9 mouse cellular contexts compared by ENCODE assay signal in the genomic region with DNA sequence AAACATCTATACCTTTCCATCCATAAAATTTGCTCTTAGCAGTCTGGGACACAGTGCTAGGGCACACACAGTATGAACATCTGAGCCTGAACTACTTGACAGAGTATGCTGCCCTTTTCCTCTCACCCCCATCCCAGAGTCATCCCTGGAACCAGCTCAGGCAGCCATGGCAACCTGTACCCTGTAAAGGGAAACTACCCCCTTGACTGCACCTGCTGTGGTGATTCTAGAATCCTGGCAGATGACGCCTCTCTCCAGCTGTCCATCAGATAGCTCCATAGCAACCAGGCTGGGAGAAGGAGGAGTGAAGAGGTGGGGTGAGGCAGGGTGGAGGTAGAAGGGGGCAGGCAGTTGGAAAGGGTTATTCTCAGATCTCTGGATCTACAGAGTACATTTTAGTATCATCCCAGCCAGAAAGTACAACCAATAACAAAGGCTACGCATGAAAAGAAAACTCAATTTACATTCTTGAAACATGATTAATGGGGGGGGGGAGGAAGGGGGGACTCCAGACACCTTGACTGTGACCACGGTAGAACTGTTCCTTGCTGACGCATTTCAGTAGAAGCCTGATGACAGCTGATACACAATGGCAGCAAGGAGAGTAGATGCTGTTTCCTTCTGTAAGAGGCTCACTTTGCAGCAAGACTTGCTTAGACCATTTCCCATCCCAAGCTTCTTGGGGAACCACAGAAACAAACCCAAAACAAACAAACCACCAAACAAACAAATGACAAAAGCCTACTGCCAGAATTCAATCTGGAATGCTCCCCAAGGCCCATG.
DNase-seq lines count a peak whose midpoint lies in the region; ATAC-seq and TF ChIP-seq lines count a peak whose summit lies in the region.
"Had no signal": no experiment of that assay in that cellular context is flagged by ENCODE, and none has a peak within 500 bp of the region (broad histone marks: within the 10 kb centered on the region; RNA-seq: fewer than 3 reads in every experiment).

No protein-coding gene starts in this region.

- no peak overlapping the region for H3K4me3 ChIP-seq in lung, embryonic 15.5 days
- H3K4me3 ChIP-seq in stomach, embryonic 15.5 days (replicated peaks), result no peak overlapping the region
- H3K4me3 ChIP-seq in heart, embryonic 12.5 days, result no peak overlapping the region
- H3K4me3 ChIP-seq in heart, embryonic 10.5 days, result no peak overlapping the region
- no peak overlapping the region for H3K4me3 ChIP-seq in kidney, adult 2 months (ENCODE audit: insufficient read depth, low read depth, low read length)

- H3K27me3 ChIP-seq in lung, embryonic 15.5 days, result no peaks in the 10 kb centered on the region
- H3K27me3 ChIP-seq in stomach, embryonic 15.5 days (replicated peaks), result no peaks in the 10 kb centered on the region
- H3K27me3 ChIP-seq in heart, embryonic 12.5 days (replicated peaks), result no peaks in the 10 kb centered on the region
- H3K27me3 ChIP-seq in heart, embryonic 10.5 days (ENCODE audit: insufficient read depth, poor library complexity, severe bottlenecking), result no peaks in the 10 kb centered on the region
- no peaks in the 10 kb centered on the region for H3K27me3 ChIP-seq in kidney, adult 2 months (replicated peaks; ENCODE audit: control insufficient read depth, insufficient read depth, low read length)

- H3K36me3 ChIP-seq in lung, embryonic 15.5 days, result no peaks in the 10 kb centered on the region
- H3K36me3 ChIP-seq in stomach, embryonic 15.5 days, result no peaks in the 10 kb centered on the region
- H3K36me3 ChIP-seq in heart, embryonic 12.5 days, result no peaks in the 10 kb centered on the region
- no peaks in the 10 kb centered on the region for H3K36me3 ChIP-seq in heart, embryonic 10.5 days
- no peaks in the 10 kb centered on the region for H3K36me3 ChIP-seq in kidney, adult 2 months (ENCODE audit: control insufficient read depth, insufficient read depth, low read length)

- H3K9me3 ChIP-seq in lung, embryonic 15.5 days, result no peaks in the 10 kb centered on the region
- H3K9me3 ChIP-seq in stomach, embryonic 15.5 days, result no peaks in the 10 kb centered on the region
- no peaks in the 10 kb centered on the region for H3K9me3 ChIP-seq in heart, embryonic 12.5 days (replicated peaks)
- no peaks in the 10 kb centered on the region for H3K9me3 ChIP-seq in heart, embryonic 10.5 days

- TF ChIP-seq CTCF in kidney, adult 2 months (conservative IDR thresholded peaks at IDR 0.05; ENCODE audit: insufficient read depth, insufficient read length, low read depth, low read length), result no peak

- H3K4me1 ChIP-seq in lung, embryonic 15.5 days, result no peaks in the 10 kb centered on the region
- H3K4me1 ChIP-seq in stomach, embryonic 15.5 days, result no peaks in the 10 kb centered on the region
- peaks cover 30% of the 10 kb centered on the region for H3K4me1 ChIP-seq in heart, embryonic 12.5 days (replicated peaks)
- H3K4me1 ChIP-seq in heart, embryonic 10.5 days, result peaks cover 48% of the 10 kb centered on the region
- no peaks in the 10 kb centered on the region for H3K4me1 ChIP-seq in kidney, adult 2 months (ENCODE audit: control insufficient read depth, insufficient read depth, low read length)

- no peak overlapping the region for H3K4me2 ChIP-seq in lung, embryonic 15.5 days
- no peak overlapping the region for H3K4me2 ChIP-seq in stomach, embryonic 15.5 days
- H3K4me2 ChIP-seq in heart, embryonic 12.5 days, result no peak overlapping the region

- intact Hi-C loops in left cerebral cortex, postnatal 14 days (cut with DNase I), result no loop called here

- no peak for DNase-seq in lung, postnatal 4 days
- DNase-seq in frontal cortex, adult 2 months (ENCODE audit: extremely low spot score in 1 of 2, low spot score in 1 of 2), result peak; percentile 7 to 40
- DNase-seq in left cerebral cortex, postnatal 14 days (ENCODE audit: low spot score in 2 of 2), result peak; percentile 26 to 51
- DNase-seq in heart, embryonic 10.5 days (ENCODE audit: low spot score), result no peak
- DNase-seq in kidney, adult 2 months, result no peak
- DNase-seq: lung, postnatal 14 days had no signal

- 0 out of 2 replicates have a peak, but pooled peaks have one; percentile 27 for ATAC-seq in lung, embryonic 15.5 days (ENCODE audit: borderline replicate concordance, extremely low read depth, low FRiP score, low TSS enrichment)
- ATAC-seq in stomach, embryonic 15.5 days (ENCODE audit: insufficient read depth, low FRiP score, low read depth), result peak; percentile 50; the same call in 1 of the 2 replicates
- ATAC-seq in heart, embryonic 12.5 days (ENCODE audit: insufficient number of reproducible peaks, low FRiP score), result no peak

- no peak overlapping the region for H3K9ac ChIP-seq in lung, embryonic 15.5 days
- no peak overlapping the region for H3K9ac ChIP-seq in stomach, embryonic 15.5 days
- no peak overlapping the region for H3K9ac ChIP-seq in heart, embryonic 12.5 days

- WGBS in lung, embryonic 15.5 days, result 41% methylated on average over 4 of the region's 4 CpGs
- 38% methylated on average over 4 of the region's 4 CpGs for WGBS in stomach, embryonic 15.5 days
- 41% methylated on average over 4 of the region's 4 CpGs for WGBS in heart, embryonic 12.5 days
- WGBS in heart, embryonic 10.5 days, result 36% methylated on average over 4 of the region's 4 CpGs
- WGBS in kidney, adult 2 months, result 68% methylated on average over 4 of the region's 4 CpGs

- no peak overlapping the region for H3K27ac ChIP-seq in lung, embryonic 15.5 days
- H3K27ac ChIP-seq in stomach, embryonic 15.5 days, result no peak overlapping the region
- no peak overlapping the region for H3K27ac ChIP-seq in heart, embryonic 12.5 days (ENCODE audit: poor library complexity, severe bottlenecking)
- H3K27ac ChIP-seq in heart, embryonic 10.5 days, result no peak overlapping the region
- H3K27ac ChIP-seq in kidney, adult 2 months (ENCODE audit: insufficient read depth, low read depth, low read length), result no peak overlapping the region

- TF ChIP-seq POLR2A in kidney, adult 2 months (IDR thresholded peaks at IDR 0.05; ENCODE audit: low read depth, low read length), result no peak

Comparison
In these comparisons a context has a peak if more than half of its experiments do, and no peak if none do; other contexts are left out.
1. DNase-seq: peak in frontal cortex, adult 2 months (2 of 2) and left cerebral cortex, postnatal 14 days (2 of 2); none in lung, postnatal 4 days (0 of 2), heart, embryonic 10.5 days (single experiment) and kidney, adult 2 months (single experiment).